Mouse (Mus musculus) adipocyte (in vitro differentiated cells): ENCODE data around the gene Arpp19.
A peak's percentile ranks its signal among the peaks of the same experiment; 100 is the strongest.

Source experiments
- DNase-seq: peaks from one replicate; pipeline ENCODE4 v3.0.0-alpha.2; 2016; ENCODE audit warnings: low spot score

Arpp19 gene

GRCm38 (mm10) chr9:75038357-75038688 is 909 bp downstream of the Arpp19 start:
- DNase-seq = no peak

GRCm38 (mm10) chr9:75040566-75040965 is 3.2 kb downstream of the Arpp19 start:
- no peak for DNase-seq

- no peak for DNase-seq
These were observed 4.6 kb downstream of the Arpp19 start for GRCm38 (mm10) chr9:75041840-75042525.

- DNase-seq = no peak
These were observed 5.8 kb downstream of the Arpp19 start for GRCm38 (mm10) chr9:75043191-75043590.

- DNase-seq = peak; percentile 61
These were observed 9.7 kb downstream of the Arpp19 start for GRCm38 (mm10) chr9:75047079-75047478.

- DNase-seq = no peak
These were observed 11.7 kb downstream of the Arpp19 start for GRCm38 (mm10) chr9:75049100-75049499.

- peak; percentile 81 for DNase-seq
These were observed 12.6 kb downstream of the Arpp19 start for GRCm38 (mm10) chr9:75050003-75050402.

- no peak for DNase-seq
These were observed 14.4 kb downstream of the Arpp19 start for GRCm38 (mm10) chr9:75051841-75052240.

- DNase-seq = no peak
These were observed 17.6 kb downstream of the Arpp19 start for GRCm38 (mm10) chr9:75055046-75055445.

GRCm38 (mm10) chr9:75064678-75065331 is 27.4 kb downstream of the Arpp19 start:
- peak; percentile 35 for DNase-seq

- no peak for DNase-seq
These were observed 33.1 kb downstream of the Arpp19 start, which contains the start of gene Myo5a for GRCm38 (mm10) chr9:75070457-75071028. Gene Myo5a, plus strand, starts transcription at chr9:75071015.

GRCm38 (mm10) chr9:75071029-75071705 is 33.8 kb downstream of the Arpp19 start:
- DNase-seq = peak; percentile 73

- DNase-seq = peak; percentile 42
These were observed 34.3 kb downstream of the Arpp19 start for GRCm38 (mm10) chr9:75071706-75072192.

- DNase-seq = no peak
These were observed 34.9 kb downstream of the Arpp19 start for GRCm38 (mm10) chr9:75072361-75072760.

GRCm38 (mm10) chr9:75077191-75077590 is 39.8 kb downstream of the Arpp19 start:
- peak; percentile 84 for DNase-seq

- no peak for DNase-seq
These were observed 47.9 kb downstream of the Arpp19 start for GRCm38 (mm10) chr9:75085242-75085824.

GRCm38 (mm10) chr9:75087823-75088222 is 50.4 kb downstream of the Arpp19 start:
- DNase-seq = no peak

- DNase-seq = no peak
These were observed 51.9 kb downstream of the Arpp19 start for GRCm38 (mm10) chr9:75089285-75089684.

GRCm38 (mm10) chr9:75092134-75092533 is 54.7 kb downstream of the Arpp19 start:
- DNase-seq = no peak

GRCm38 (mm10) chr9:75094762-75095161 is 57.3 kb downstream of the Arpp19 start:
- DNase-seq = no peak

GRCm38 (mm10) chr9:75098937-75099336 is 61.5 kb downstream of the Arpp19 start:
- DNase-seq = no peak

- DNase-seq = peak; percentile 46
These were observed 62.9 kb downstream of the Arpp19 start for GRCm38 (mm10) chr9:75100157-75100781.
